Mouse (Mus musculus) stomach, postnatal 0 days (tissue): ENCODE data around the gene Apbb1ip.

Source experiments
- CTCF ChIP-seq: IDR thresholded peaks from 2 replicates; pipeline ENCODE4 v1.5.1; 2016; ENCODE audit warnings: antibody characterized with exemption, low read depth, mild to moderate bottlenecking, moderate library complexity
- EP300 ChIP-seq: optimal IDR thresholded peaks from 2 replicates; pipeline ENCODE3; 2016; ENCODE audit warnings: antibody characterized with exemption

- TF ChIP-seq CTCF (no peak), EP300 (no peak)
Measured at GRCm38 (mm10) chr2:22744876-22745275, 29.0 kb upstream of the Apbb1ip start.
